Mouse (Mus musculus): Measurements from ENCODE around the gene Kansl1l.

DNA sequence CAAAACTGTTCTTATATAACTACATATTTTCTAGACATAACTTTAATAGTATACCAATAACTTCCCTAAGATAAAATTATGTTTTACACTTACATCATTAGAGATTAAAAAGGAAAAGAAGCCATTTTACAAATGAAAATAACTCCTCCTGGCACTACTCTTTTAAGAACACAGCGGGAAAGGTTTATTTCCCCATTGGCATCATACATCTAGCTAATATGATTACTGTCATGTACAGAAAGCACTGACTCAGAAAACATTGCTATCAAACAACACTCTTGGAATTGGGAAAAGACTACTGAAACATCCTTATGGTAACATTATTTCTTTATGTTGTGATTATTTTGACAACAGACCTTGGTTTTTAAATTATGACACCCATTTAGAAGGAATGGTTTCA is 48.6 kb downstream of the Kansl1l start:
- TF ChIP-seq EP300 (IDR thresholded peaks at IDR 0.05; ENCODE audit: low read depth) (no peak), CTCF (IDR thresholded peaks at IDR 0.05; ENCODE audit: low read depth) (no peak)
